Mouse (Mus musculus): ENCODE data around the gene Aaas.

GRCm38 (mm10) chr15:102370727-102371126 lies 20.2 kb upstream of the Aaas start:
- no peak for TF ChIP-seq CTCF (IDR thresholded peaks at IDR 0.05)
- no peak for TF ChIP-seq POLR2A (IDR thresholded peaks at IDR 0.05; ENCODE audit: insufficient read depth, low read depth, low read length)
- no peak for TF ChIP-seq EP300 (IDR thresholded peaks at IDR 0.05; ENCODE audit: insufficient read depth, low read depth, low read length)
